Mouse (Mus musculus): Measurements from ENCODE around the gene Ubqln5. TPM values are rescaled to one million over a fixed set of nuclear protein-coding genes. Genes with fewer than 3 reads are reported as not detected.

Gene Ubqln5
- total RNA-seq (2021): not detected

GRCm38 (mm10) chr7:104129726-104130125, at the start of gene Ubqln5:
Gene Ubqln5 (minus strand): TSS chr7:104129826.
- no peak for DNase-seq

- DNase-seq: no peak
These were observed 49.4 kb upstream of the Ubqln5 start for GRCm38 (mm10) chr7:104179074-104179473.

GRCm38 (mm10) chr7:104178422-104179054, 48.9 kb upstream of the Ubqln5 start:
- DNase-seq: no peak

- DNase-seq: no peak
These were observed 45.5 kb upstream of the Ubqln5 start for GRCm38 (mm10) chr7:104175085-104175484.

GRCm38 (mm10) chr7:104169634-104170204, 40.1 kb upstream of the Ubqln5 start:
- DNase-seq: no peak

GRCm38 (mm10) chr7:104167105-104167504, 37.5 kb upstream of the Ubqln5 start:
- DNase-seq: no peak

- DNase-seq: no peak
These were observed 20.8 kb upstream of the Ubqln5 start, which contains the start of gene Ubqlnl for GRCm38 (mm10) chr7:104150456-104150855. Gene Ubqlnl (minus strand): TSS chr7:104150556.

- no peak for DNase-seq
These were observed 13.6 kb upstream of the Ubqln5 start, which contains the start of gene Ubqln3 for GRCm38 (mm10) chr7:104143179-104143578. Gene Ubqln3 (minus strand): TSS chr7:104143279.

- no peak for DNase-seq
These were observed 7.7 kb upstream of the Ubqln5 start, which contains the start of gene Olfr643 for GRCm38 (mm10) chr7:104137305-104137704. Gene Olfr643 (minus strand): TSS chr7:104137405.

GRCm38 (mm10) chr7:104104757-104104972, 25.0 kb downstream of the Ubqln5 start, which contains the start of gene Olfr646:
Gene Olfr646 (plus strand): TSS chr7:104104873.
- no peak for DNase-seq

GRCm38 (mm10) chr7:104103913-104104756, 25.5 kb downstream of the Ubqln5 start:
- no peak for DNase-seq

- DNase-seq: no peak
These were observed 44.3 kb downstream of the Ubqln5 start, which contains the start of gene Olfr645 for GRCm38 (mm10) chr7:104085365-104085764. Gene Olfr645 (minus strand): TSS chr7:104085465.

Other genes starting within 250 kb of the Ubqln5 start
- gene Olfr66, start 243.6 kb downstream of the Ubqln5 start, total RNA-seq (2021): not detected
- not detected for gene Olfr64, start 235.3 kb downstream of the Ubqln5 start, total RNA-seq (2021)
- not detected for gene Olfr65, start 226.3 kb downstream of the Ubqln5 start, total RNA-seq (2021)
- not detected for gene Olfr631, start 201.0 kb downstream of the Ubqln5 start, total RNA-seq (2021)
- gene Olfr632, start 195.5 kb downstream of the Ubqln5 start, total RNA-seq (2021): not detected
- gene Olfr633, start 185.4 kb downstream of the Ubqln5 start, total RNA-seq (2021): not detected
- gene Olfr635, start 158.7 kb downstream of the Ubqln5 start, total RNA-seq (2021): under 1 TPM; 0.10 to 0.13 TPM
- not detected for gene Olfr638, start 131.1 kb downstream of the Ubqln5 start, total RNA-seq (2021)
- under 1 TPM; 0.08 to 0.17 TPM for gene Olfr639, start 112.5 kb downstream of the Ubqln5 start, total RNA-seq (2021)
- gene Olfr640, start 104.3 kb downstream of the Ubqln5 start, total RNA-seq (2021): not detected
- not detected for gene Olfr641, start 94.4 kb downstream of the Ubqln5 start, total RNA-seq (2021)
- gene Olfr642, start 77.2 kb downstream of the Ubqln5 start, total RNA-seq (2021): not detected
- not detected for gene 4930516K23Rik, start 68.4 kb downstream of the Ubqln5 start, total RNA-seq (2021)
- not detected for gene Olfr644, start 58.0 kb downstream of the Ubqln5 start, total RNA-seq (2021)
- not detected for gene Olfr645, start 44.4 kb downstream of the Ubqln5 start, total RNA-seq (2021)
- under 1 TPM in 1 of 2 experiments, not detected in 1; 0.13 TPM for gene Olfr646, start 25.0 kb downstream of the Ubqln5 start, total RNA-seq (2021)
- not detected for gene Olfr643, start 7.6 kb upstream of the Ubqln5 start, total RNA-seq (2021)
- gene Ubqln3, start 13.5 kb upstream of the Ubqln5 start, total RNA-seq (2021): not detected
- not detected for gene Ubqlnl, start 20.7 kb upstream of the Ubqln5 start, total RNA-seq (2021)
- gene Olfm5, start 35.0 kb upstream of the Ubqln5 start, total RNA-seq (2021): not detected
- gene Olfr648, start 53.6 kb upstream of the Ubqln5 start, total RNA-seq (2021): under 1 TPM; 0.27 to 0.30 TPM
- gene Olfr649, start 66.2 kb upstream of the Ubqln5 start, total RNA-seq (2021): not detected
- under 1 TPM in 1 of 2 experiments, not detected in 1; 0.22 TPM for gene Trim6, start 89.0 kb upstream of the Ubqln5 start, total RNA-seq (2021)
- gene Trim34a, start 114.6 kb upstream of the Ubqln5 start, total RNA-seq (2021): 1 to 10 TPM; 1.4 to 2.2 TPM
- under 1 TPM; 0.47 to 0.68 TPM for gene Trim5, start 158.3 kb upstream of the Ubqln5 start, total RNA-seq (2021)
- 1 to 10 TPM; 1.8 to 2.5 TPM for gene Trim12a, start 185.6 kb upstream of the Ubqln5 start, total RNA-seq (2021)
- gene Trim34b, start 199.6 kb upstream of the Ubqln5 start, total RNA-seq (2021): not detected
- gene Trim12c, start 223.5 kb upstream of the Ubqln5 start, total RNA-seq (2021): 1 to 10 TPM; 1.4 to 1.8 TPM
- not detected for gene Trim30b, start 240.1 kb upstream of the Ubqln5 start, total RNA-seq (2021)